In the genomic region with DNA sequence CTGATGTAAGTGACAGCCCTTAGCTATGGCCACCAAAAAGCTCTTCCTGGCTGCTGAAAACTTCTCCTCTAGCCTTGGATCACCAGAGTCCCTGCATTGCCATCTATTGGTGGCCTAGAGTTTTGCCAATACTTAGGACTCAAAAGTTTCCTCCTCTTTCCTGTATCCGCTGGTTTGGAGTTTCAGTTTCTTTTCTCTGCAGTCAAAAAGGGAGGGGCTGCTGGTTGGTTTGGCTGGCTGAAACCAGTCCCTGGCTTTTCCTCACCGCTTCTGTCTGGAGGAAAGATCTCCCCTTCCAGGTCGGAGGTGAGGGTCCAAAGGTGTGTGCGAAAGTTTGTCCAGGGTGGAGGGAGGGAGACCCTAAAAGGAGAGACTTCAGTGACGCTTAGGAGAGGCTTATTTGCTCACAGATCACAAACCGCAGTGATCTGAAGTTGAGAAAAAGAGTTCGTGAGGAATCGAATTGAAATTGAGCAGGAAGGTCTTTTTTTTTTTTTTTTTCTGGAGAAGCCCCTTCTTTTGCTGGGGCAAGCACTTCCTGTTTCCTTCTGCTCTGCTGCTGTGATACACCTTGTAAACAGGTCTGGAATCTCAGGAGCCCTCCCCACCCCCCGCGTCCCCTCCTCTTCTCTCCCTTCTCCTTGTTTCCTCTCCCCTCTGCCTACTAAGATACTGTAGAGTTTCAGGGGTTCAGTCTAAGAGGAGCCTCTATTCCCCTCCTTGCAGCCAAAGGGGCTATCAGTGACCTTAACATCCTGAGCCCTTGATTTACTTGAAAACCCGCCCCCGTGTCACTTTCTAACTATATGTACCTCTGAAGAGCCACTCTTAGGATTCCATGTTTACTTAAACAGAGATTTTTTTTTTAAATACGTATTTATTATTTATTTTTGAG, we compare ENCODE assay signal across 8 mouse cellular contexts. TPM values are rescaled to one million over a fixed set of nuclear protein-coding genes. Genes with fewer than 3 reads are reported as not detected.
DNase-seq lines count a peak whose midpoint lies in the region; ATAC-seq and TF ChIP-seq lines count a peak whose summit lies in the region.

A gene (plus strand): TSS at position 171 of the 895 bp plus-strand sequence.

- H3K27ac ChIP-seq in hindbrain, embryonic 16.5 days (ENCODE audit: low read depth, low read length), result no peak within 1 kb of the TSS
- H3K27ac ChIP-seq in small intestine, adult 2 months (ENCODE audit: insufficient read depth, low read depth, low read length), result peak within 1 kb of the TSS; percentile 84

- peak within 1 kb of the TSS; percentile 35 for H3K9ac ChIP-seq in hindbrain, embryonic 16.5 days (ENCODE audit: low read depth, low read length)

- no peaks in the 10 kb centered on the region for H3K9me3 ChIP-seq in hindbrain, embryonic 16.5 days (ENCODE audit: control insufficient read depth, low read length)

- no peak; the same call in 1 of the 2 replicates for TF ChIP-seq POLR2A in small intestine, adult 2 months (IDR thresholded peaks at IDR 0.05; ENCODE audit: low read depth, low read length)

- no peaks in the 10 kb centered on the region for H3K27me3 ChIP-seq in hindbrain, embryonic 16.5 days (replicated peaks; ENCODE audit: control insufficient read depth, insufficient read depth, low read length)
- no peaks in the 10 kb centered on the region for H3K27me3 ChIP-seq in small intestine, adult 2 months (ENCODE audit: control insufficient read depth, insufficient read depth, low read length)

- WGBS in hindbrain, embryonic 16.5 days, result 11% methylated on average over 13 of the region's 13 CpGs
- WGBS in small intestine, adult 2 months, result 6% methylated on average over 13 of the region's 13 CpGs

- peak; percentile 82 for ATAC-seq in hindbrain, embryonic 16.5 days

- DNase-seq in R1 (ENCODE audit: low read depth, low spot score), result peak; percentile 93
- DNase-seq in c-Kit-positive CD71-positive TER-119-negative erythroid progenitor cells, embryonic 14.5 days (ENCODE audit: low read depth), result peak; percentile 74
- DNase-seq in gastrocnemius, adult 8-10 months (ENCODE audit: low spot score in 2 of 2), result peak; percentile 8 to 10
- peak; percentile 7 to 20 for DNase-seq in left cerebral cortex, postnatal 25 days (ENCODE audit: low spot score in 2 of 2)
- peak; percentile 64 for DNase-seq in mesoderm, embryonic 11.5 days (ENCODE audit: low read depth, low spot score)
- DNase-seq in cerebellum, postnatal 25 days, result no peak

- H3K4me2 ChIP-seq in hindbrain, embryonic 16.5 days (ENCODE audit: low read length), result peak within 1 kb of the TSS; percentile 39

- H3K4me1 ChIP-seq in hindbrain, embryonic 16.5 days (ENCODE audit: control insufficient read depth, insufficient read depth, low read depth, low read length), result no peaks in the 10 kb centered on the region
- peaks cover 1% of the 10 kb centered on the region; the same call in 1 of the 2 replicates for H3K4me1 ChIP-seq in small intestine, adult 2 months (ENCODE audit: control insufficient read depth, insufficient read depth, insufficient read length, low read length)

- H3K36me3 ChIP-seq in hindbrain, embryonic 16.5 days (ENCODE audit: control insufficient read depth, insufficient read depth, low read length), result no peaks in the 10 kb centered on the region
- no peaks in the 10 kb centered on the region for H3K36me3 ChIP-seq in small intestine, adult 2 months (ENCODE audit: control insufficient read depth, insufficient read depth, low read length)

- H3K4me3 ChIP-seq in hindbrain, embryonic 16.5 days (ENCODE audit: low read length), result peak within 1 kb of the TSS; percentile 38
- H3K4me3 ChIP-seq in small intestine, adult 2 months (ENCODE audit: low read depth, low read length), result peak within 1 kb of the TSS; percentile 83

- no peak; the same call in 1 of the 2 replicates for TF ChIP-seq CTCF in small intestine, adult 2 months (IDR thresholded peaks at IDR 0.05; ENCODE audit: extremely low read depth, insufficient read length, insufficient replicate concordance, low read depth, low read length)

- intact Hi-C loops in left cerebral cortex, postnatal 25 days (cut with DNase I), result no loop called here

RNA-seq across cellular contexts. Expression of the gene that starts here (rescaled TPM):
- total RNA-seq in gastrocnemius, adult 8-10 months (2022), result 1 to 10 TPM in 1 of 4 experiments, under 1 TPM in 3; 0.87 to 1.6 (median 0.95) TPM
- polyA plus RNA-seq in hindbrain, embryonic 16.5 days (2015; fragmentation: Nextera tagmentation; extraction: Ambion mirVana), result 0.97 and 1.2 TPM in 2 replicates
- total RNA-seq in left cerebral cortex, postnatal 25 days (2021), result 1 to 10 TPM; 1.4 to 1.5 TPM
- polyA plus RNA-seq in small intestine, adult 2 months (2012; rRNA removed), result 2.1 and 5.8 TPM in 2 replicates

Comparison
In these comparisons a context has a peak if more than half of its experiments do, and no peak if none do; other contexts are left out.
1. DNase-seq: peak in R1 (single experiment), c-Kit-positive CD71-positive TER-119-negative erythroid progenitor cells, embryonic 14.5 days (single experiment), gastrocnemius, adult 8-10 months (2 of 2), left cerebral cortex, postnatal 25 days (2 of 2) and mesoderm, embryonic 11.5 days (single experiment); none in cerebellum, postnatal 25 days (0 of 2).